Mouse (Mus musculus): ENCODE results near the gene Spata21.

Gene Spata21

DNA sequence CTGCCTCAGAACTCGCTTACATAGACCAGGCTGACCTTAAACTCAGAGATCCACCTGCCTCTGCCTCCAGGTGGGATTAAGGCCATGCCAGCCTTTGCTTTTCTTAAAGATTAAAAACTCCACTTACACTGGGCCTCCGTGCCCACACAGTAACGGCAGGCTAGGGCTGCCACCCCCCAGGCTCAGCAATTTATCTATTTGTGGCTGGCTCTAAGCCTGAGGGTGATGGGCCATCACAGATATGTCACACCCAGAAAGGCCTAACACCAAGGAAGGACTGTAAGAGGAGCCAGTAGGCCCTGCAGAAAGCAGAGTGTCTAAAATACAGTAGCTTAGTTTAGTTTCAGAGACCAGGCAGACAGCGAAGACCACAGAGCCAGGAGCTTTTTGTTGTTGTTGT is 14.0 kb upstream of the Spata21 start:
- intact Hi-C loops (cut with DNase I): no loop called here

DNA sequence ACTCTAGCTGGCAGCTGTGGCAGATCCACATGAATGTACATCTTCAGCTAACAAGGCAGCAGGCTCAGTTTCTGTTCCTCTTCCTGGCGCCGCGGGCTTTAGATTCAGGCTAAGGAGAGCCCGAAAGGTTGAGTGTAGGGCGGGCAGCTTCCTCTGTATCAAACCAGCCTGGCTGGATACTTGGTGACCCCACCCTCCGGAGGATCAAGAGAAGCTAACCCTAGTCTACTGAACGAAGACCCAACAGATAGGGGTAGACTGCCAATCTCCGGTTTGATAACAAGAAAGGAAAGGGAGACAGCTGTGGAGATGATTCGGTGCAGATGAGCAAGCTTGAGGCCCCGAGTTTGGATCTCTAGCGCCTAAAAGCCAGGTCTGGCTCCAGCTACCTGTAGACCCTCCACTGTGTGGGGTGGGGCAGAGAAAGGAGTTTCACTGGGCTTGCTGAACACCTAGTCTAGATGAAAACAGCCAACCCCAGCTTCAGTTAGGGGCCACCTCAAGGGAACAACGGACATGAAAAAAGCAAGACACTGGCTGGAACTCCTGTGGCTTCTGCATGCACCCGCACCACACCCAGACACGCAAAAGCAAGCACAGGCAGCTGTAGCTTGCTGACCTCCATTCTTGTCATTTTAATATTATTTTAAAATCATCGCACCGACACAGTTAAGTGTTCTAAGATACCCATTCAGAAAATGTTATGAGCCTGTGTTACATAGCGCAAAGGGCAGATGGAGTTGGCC is 11.2 kb upstream of the Spata21 start:
- intact Hi-C loops (cut with DNase I): no loop called here

GRCm38 (mm10) chr4:141077681-141078509 is 10.2 kb upstream of the Spata21 start, which contains the start of gene Necap2:
Gene Necap2 (minus strand): TSS chr4:141078357.
- intact Hi-C loops (cut with DNase I): no loop called here

- intact Hi-C loops (cut with DNase I): no loop called here
Measured at GRCm38 (mm10) chr4:141078510-141079137, 9.5 kb upstream of the Spata21 start.

DNA sequence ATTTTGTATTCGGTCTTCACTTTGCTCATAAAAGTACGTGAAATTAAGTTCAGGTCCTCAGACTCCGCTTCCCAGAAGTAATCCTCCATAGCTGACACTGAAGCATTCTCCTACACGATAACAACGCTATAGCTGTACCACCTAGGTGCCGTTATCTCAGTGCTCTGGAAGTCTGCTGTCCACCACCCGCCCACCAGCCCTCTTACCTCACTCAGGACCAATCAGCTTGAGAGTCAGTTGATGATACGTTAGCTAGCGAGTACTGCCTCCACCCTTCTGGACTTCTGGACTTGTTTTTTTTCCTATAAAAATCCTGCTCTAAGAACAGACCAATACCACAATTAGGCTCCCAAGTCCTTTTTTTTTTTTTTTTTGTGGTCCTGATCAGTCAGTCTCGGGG is 1.3 kb upstream of the Spata21 start:
- intact Hi-C loops (cut with DNase I): no loop called here

DNA sequence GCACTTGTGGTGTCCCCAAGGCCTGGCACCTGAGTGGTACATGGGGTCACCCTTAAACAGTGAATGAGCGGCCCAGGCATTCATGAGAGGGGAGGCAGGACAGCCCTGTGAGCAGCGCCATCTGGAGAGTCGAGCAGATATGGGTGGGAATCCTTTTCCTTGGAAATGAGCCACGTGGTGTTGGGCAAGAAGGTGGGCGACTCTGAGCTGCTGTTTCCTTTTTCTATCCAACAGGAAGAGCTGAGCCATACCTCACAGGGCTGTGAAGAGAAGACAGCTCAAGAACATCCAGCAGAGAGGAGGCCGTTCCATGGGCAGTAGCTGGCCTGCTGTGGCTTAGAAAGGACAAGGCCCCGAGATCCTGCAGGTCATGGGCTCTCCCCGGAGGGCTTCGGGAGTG is 581 bp downstream of the Spata21 start:
- intact Hi-C loops (cut with DNase I): no loop called here

GRCm38 (mm10) chr4:141095016-141095415 is 6.9 kb downstream of the Spata21 start:
- intact Hi-C loops (cut with DNase I): no loop called here

- intact Hi-C loops (cut with DNase I): no loop called here
Measured at GRCm38 (mm10) chr4:141096710-141097109, 8.6 kb downstream of the Spata21 start.

- intact Hi-C loops (cut with DNase I): no loop called here
Measured at GRCm38 (mm10) chr4:141098935-141099334, 10.8 kb downstream of the Spata21 start.

DNA sequence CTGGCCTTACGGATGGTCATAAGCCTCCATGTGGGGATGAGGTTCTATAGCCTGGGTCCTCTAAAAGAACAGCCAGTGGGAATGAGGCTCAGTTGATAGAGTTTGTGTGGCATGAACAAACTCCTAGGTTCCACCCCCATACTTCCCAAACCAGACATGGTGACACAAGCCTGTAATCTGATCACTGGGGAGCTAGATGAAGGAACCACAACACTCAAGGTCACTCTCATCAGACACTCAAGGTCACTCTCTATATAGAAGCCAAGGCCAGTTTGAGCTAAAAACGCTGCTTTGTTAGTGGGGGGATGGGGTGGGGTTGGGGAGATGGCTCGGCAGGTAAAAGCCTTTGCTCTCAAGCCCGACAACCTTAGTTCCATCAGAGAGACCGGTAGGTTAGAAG is 11.8 kb downstream of the Spata21 start:
- intact Hi-C loops (cut with DNase I): no loop called here

DNA sequence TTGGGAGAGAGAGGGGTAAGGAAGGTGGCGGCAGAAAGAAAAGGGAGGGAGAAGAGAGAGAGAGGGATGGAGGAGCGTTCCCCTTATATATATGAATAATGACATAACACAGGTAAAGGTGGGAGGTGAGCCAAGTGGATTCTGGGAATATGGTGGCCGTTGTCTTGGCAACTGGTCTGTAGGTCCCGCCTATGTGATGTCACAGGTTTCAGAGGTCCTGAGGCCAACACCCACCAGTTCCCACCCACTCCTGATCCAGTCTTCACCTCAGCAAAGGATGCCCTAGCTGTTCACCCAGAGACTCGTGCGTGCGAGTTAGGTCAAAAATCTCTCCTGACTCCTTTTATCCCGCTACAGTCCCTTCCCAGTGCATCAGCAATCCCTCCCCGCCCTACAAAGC is 13.2 kb downstream of the Spata21 start:
- intact Hi-C loops (cut with DNase I): no loop called here

- intact Hi-C loops (cut with DNase I): no loop called here
Measured at GRCm38 (mm10) chr4:141101855-141102254, 13.7 kb downstream of the Spata21 start.

DNA sequence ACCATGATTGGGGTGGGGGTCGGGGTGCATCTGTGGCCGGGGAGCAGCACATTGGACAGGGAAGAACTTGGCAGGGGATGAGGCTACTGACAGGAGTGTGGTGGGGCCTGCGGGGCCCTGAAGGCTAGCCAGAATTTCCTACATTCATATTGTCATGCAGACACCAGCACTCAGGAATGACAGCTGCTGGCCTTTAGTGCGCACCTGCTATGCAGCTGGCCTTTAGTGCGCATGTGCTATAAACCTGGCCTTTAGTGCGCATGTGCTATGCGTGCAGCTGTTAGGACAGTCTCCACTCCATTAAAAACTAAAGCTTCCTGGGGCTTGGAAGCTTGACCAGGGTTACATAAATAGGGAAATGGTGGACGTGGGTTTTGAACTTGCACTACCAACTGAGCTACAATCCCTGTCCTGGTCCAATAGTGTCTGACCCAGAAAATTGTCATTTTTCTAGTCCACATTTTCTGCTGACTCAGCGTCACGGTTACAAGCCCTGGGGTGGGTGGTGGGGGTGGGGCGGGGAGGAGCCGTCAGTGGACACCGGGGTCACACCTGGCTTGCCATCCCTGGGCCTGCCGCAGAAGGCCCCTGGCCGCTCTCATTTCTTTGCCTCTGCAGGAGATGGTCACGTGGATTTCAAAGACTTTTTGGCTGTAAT is 18.5 kb downstream of the Spata21 start:
- intact Hi-C loops (cut with DNase I): no loop called here

DNA sequence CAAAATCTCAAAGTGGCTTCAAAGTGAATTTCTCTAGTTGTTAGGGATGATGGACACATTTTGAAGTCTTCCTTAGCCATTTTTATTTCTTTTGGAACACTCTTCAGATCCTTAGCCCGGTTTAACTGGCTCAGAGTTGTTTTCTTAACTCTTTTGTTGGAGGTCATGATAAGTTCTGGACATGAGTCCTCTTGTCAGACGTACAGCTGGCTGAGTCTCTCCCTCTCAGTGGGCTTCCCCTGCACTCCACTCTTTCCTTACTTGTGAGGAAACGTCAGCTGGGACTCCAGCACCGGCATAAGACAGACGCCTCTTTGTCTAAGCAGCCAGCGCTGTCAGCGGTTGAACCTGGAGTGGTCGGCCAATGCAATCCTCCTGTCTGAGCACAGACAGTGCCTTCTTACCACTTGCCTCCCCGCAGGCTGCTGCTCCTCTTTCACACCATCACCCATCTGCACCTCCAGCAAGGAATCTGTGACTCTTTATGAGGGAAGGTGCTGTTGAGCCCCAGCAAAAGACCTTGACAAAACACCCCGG is 20.1 kb downstream of the Spata21 start:
- intact Hi-C loops (cut with DNase I): no loop called here

- intact Hi-C loops (cut with DNase I): no loop called here
Measured at GRCm38 (mm10) chr4:141113831-141114230, 25.7 kb downstream of the Spata21 start.

- intact Hi-C loops (cut with DNase I): no loop called here
Measured at GRCm38 (mm10) chr4:141114521-141114981, 26.4 kb downstream of the Spata21 start.

DNA sequence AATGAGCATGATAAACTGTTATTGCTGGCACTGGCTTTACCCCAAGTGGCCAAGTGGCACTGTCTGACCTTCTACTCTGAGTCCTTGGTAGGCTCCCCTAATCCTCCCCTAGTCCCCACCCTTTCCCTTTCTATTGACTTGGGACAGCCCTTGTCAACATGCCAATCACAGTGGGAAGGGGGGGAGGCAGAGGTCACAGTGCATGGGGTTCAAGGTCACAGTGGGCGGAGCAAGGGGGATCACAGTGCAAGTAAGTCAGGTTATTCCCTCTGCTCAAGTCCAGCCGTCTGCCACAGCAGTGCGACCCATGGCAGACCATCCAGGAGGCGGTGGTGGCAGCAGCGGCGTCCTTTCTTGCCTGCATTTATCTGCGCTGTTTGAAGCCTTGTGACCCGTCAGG is 27.3 kb downstream of the Spata21 start:
- intact Hi-C loops (cut with DNase I): no loop called here

DNA sequence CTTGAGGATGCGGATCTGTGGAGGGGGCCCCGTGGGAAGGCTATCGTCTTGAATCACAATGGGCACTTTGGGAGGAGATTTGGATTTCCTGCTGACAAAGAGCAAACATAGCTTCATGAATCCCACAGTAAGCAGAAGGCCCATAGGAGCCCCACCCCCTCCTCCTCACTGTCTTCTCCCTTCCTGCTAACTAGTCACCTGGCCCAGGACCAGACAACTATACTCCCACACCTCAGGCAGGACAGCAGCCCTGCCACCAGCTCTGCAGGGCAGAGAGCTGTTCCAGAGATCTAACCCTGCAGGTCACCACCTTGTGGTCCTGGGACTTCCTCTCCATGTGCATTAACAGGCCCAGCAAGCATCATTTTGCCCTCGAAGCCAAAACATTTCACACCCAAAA is 30.6 kb downstream of the Spata21 start:
- intact Hi-C loops (cut with DNase I): no loop called here

DNA sequence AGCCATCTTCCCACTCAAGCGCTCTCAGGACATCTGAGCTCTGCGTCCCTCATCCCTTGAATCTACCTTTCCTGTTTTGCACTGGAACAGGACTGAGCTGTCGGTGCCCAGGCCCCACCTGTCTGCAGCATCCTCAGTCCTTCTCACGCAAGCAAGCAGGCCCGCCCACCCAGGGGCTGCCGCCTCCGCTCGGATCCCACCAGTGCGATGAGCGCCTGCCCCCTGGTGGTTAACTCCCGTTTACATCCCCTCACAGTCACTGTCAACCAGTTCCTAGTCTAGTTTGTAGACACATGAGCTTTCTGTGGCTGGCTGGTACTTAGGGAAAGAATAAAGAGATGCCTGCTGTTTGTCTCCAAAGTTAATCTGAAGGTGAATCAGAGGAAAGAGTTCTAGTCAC is 32.6 kb downstream of the Spata21 start:
- intact Hi-C loops (cut with DNase I): no loop called here

DNA sequence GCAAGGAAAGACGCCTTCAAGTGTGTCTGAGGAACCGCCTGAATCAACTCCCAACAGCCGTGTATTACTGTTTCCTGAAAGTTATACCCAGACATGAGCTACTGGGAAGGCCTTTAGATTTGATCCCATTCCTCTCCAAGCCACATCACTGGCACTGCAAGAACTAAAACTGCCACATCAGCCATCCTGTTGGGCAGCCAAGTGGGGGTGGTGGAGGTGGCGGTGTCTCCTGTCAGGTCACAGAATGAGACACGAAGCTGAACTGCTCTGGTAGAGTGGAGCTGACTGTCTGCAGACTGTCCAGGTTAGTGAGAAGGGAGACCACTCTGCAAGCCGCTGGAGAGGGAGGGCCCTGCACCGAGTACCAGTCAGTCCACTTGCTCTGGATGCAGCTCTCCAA is 34.5 kb downstream of the Spata21 start:
- intact Hi-C loops (cut with DNase I): no loop called here

DNA sequence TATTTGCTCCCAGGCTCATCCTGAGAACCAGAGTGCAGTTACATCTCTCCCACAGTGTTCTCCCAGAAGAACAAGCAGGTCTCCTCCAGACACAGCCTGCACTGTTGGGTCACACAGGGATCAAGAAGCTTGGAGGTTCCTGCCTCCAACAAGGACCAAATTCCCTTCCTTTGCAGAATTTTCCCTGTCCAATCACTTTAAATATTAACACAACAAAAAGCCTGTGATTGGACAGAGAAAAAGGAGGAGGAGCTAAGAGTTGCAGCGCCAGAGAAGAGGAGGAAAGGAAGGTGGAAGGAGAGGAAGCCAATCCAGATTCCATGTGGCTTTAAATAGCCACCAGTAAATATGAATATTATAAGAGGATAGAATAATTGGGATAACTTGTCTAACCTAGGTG is 34.9 kb downstream of the Spata21 start:
- intact Hi-C loops (cut with DNase I): no loop called here
